Mouse (Mus musculus) c-Kit-positive CD71-positive TER-119-negative erythroid progenitor cells, embryonic 14.5 days (primary cell): Measurements from ENCODE around the gene Cnn1.

Experiments used
- DNase-seq: peaks from one replicate; pipeline ENCODE4 v3.0.0-alpha.2; 2013; ENCODE audit warnings: low read depth

The Cnn1 gene

GRCm38 (mm10) chr9:22157516-22158265 lies 58.7 kb downstream of the Cnn1 start:
- no peak for DNase-seq
